Mouse (Mus musculus): Measurements from ENCODE around the gene Cyp2b13.
"Not testable (repeated sequence)": the region's sequence is repeated elsewhere in the genome, so short reads cannot be mapped to it uniquely, and the experiment has no call there.

Cyp2b13 gene

DNA sequence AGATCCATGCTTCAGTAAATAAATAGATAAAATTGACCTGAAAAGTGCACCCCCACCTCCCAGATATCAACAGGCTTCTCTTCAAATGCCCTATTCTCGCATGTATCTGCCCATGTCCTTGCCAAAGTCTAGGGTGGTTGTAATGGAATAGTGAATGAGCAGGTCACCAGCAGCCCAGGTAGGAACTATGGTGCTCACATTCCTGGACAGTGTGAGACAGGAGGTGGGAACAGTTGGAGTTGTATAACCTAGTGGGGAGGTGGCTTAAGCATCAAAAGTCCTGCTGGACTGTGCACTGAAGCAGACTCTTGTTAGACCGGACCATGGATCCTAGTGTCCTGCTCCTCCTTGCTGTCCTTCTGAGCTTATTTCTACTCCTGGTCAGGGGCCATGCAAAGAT is at the start of gene Cyp2b13:
Gene Cyp2b13 (plus strand): TSS at position 301 of the 400 bp plus-strand sequence.
- not testable (repeated sequence) for DNase-seq (ENCODE audit: inconsistent ontology term)

DNA sequence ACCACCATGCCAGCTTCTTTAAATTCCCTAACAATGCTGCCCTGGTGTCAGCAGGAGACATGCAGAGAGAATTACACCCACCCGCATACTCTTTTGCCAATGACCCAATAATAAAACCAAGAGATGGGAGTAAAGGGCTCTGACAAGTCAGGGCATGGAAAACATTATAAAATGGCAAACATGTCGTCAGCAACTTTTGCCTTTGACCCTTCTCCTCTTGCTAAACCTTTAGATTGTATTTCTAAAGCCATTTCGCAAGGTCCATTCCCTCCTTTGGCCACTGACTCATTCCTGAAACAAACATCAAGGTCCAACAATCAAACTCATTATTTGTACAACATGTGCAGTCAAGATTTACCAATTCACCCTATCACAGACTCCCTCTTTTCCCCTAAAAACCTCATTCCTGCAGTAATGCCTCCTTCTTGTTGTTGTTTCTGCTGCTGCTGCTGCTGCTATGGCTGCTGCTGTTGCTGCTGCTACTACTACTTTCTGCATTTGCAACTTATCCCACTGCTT is 41.4 kb upstream of the Cyp2b13 start:
- DNase-seq (ENCODE audit: inconsistent ontology term): not testable (repeated sequence)

DNA sequence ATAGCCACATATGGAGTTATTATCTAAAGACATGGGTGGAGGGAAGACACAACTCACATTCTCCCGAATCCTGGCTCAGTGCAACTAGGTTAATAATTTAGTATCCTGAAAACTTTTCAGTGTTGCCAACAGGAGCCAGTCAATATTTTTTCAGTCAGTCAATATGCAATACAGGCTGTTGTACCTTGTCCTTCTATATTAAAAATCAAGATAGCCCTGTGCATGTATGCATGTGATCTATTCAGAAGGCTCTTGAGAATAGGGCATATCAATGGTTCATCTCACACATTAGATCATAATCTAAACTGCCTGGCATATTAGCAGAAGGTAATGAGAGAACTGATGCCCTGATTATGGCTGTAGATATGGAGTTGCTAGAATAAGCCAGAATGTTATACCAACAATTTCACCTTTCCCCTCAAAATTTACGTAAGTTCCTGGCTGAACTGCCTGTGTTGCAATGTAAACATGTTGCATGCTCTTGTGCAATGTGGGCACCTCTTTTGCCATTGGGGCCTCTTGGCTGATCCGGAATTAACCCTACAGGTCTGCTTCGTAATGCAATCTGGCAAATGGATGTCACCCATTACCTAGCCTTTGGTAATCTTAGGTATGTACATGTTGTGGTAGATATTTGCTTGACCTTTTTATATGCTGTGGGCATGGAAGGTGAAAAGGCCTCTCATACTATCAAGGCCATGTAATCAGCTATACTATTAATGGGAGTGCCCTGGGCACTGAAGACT is 6.2 kb upstream of the Cyp2b13 start:
- DNase-seq (ENCODE audit: inconsistent ontology term): not testable (repeated sequence)

GRCm38 (mm10) chr7:26071677-26072076 is 10.4 kb downstream of the Cyp2b13 start:
- not testable (repeated sequence) for DNase-seq (ENCODE audit: inconsistent ontology term)

- no peak for DNase-seq (ENCODE audit: inconsistent ontology term)
Measured at GRCm38 (mm10) chr7:26082595-26082994, 21.3 kb downstream of the Cyp2b13 start.

GRCm38 (mm10) chr7:26087391-26087790 is 26.1 kb downstream of the Cyp2b13 start:
- DNase-seq (ENCODE audit: inconsistent ontology term): no peak

DNA sequence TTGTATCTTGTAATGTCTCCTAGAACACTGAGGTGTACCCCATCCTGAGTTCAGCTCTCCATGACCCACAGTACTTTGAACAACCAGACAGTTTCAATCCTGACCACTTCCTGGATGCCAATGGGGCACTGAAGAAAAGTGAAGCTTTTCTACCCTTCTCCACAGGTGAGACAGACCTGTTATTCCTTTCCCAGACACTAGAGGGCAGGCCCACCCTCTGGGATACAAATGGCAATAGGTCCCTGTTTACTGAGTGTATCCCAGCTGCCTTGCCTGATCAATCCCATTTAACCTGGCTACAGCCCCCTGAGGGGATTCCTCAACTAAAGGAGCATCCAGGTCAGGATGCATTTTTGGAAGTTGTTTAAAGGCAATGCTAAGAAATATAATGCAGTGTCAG is 27.3 kb downstream of the Cyp2b13 start:
- DNase-seq (ENCODE audit: inconsistent ontology term): not testable (repeated sequence)

- not testable (repeated sequence) for DNase-seq (ENCODE audit: inconsistent ontology term)
Measured at GRCm38 (mm10) chr7:26139623-26140022, 78.3 kb downstream of the Cyp2b13 start.

DNA sequence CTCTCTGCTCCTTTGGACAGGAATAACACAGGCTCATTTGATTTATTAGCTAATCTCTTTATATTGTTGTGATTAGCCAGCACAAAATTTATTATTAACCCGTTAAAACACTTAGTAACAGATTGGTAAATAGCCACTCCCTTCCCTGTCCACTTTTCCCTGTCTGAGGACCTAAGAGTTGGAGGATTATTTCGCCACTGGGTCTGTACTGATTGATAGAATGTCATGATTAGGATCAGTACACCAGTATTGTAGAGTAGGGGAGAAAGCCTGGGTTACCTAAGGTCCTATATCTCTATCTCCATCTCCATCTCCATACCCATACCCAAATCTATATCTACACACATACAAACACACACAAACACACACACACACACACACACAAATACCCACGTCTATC is 82.4 kb downstream of the Cyp2b13 start:
- not testable (repeated sequence) for DNase-seq (ENCODE audit: inconsistent ontology term)

Data from Muller cell, postnatal 12 days (primary cell).